In genomic region chr2:144057735-144058134, GRCm38 (mm10) we compare ENCODE assay signal across 21 mouse cellular contexts. TPM values are rescaled to one million over a fixed set of nuclear protein-coding genes. Genes with fewer than 3 reads are reported as not detected.
"Had no signal": no experiment of that assay in that cellular context is flagged by ENCODE, and none has a peak within 500 bp of the region (broad histone marks: within the 10 kb centered on the region; RNA-seq: fewer than 3 reads in every experiment).

No protein-coding gene starts in this region.

- H3K27ac ChIP-seq: lung, embryonic 15.5 days; macrophage; midbrain, embryonic 13.5 days; midbrain, embryonic 15.5 days; neural tube, embryonic 12.5 days; stomach, embryonic 15.5 days; stomach, postnatal 0 days had no signal

- H3K9ac ChIP-seq: lung, embryonic 15.5 days; midbrain, embryonic 13.5 days; midbrain, embryonic 15.5 days; neural tube, embryonic 12.5 days; stomach, embryonic 15.5 days had no signal

- DNase-seq: lung, adult 2 months; lung, postnatal 14 days; lung, postnatal 36 days; right cerebral cortex, postnatal 14 days; thymus, adult 2 months; thymus, postnatal 25 days; thymus, postnatal 4 days had no signal

- H3K4me1 ChIP-seq: lung, embryonic 15.5 days; midbrain, embryonic 13.5 days; midbrain, embryonic 15.5 days; neural tube, embryonic 12.5 days; stomach, embryonic 15.5 days had no signal

- H3K4me2 ChIP-seq: lung, embryonic 15.5 days; midbrain, embryonic 11.5 days; midbrain, embryonic 13.5 days; midbrain, embryonic 15.5 days; neural tube, embryonic 12.5 days; stomach, embryonic 15.5 days had no signal

- ATAC-seq: lung, postnatal 0 days; midbrain, embryonic 13.5 days; midbrain, embryonic 15.5 days had no signal

- H3K4me3 ChIP-seq: lung, embryonic 15.5 days; megakaryocyte, embryonic 14.5 days; midbrain, embryonic 13.5 days; midbrain, embryonic 15.5 days; neural tube, embryonic 12.5 days; stomach, embryonic 15.5 days had no signal

- H3K36me3 ChIP-seq: lung, embryonic 15.5 days; midbrain, embryonic 13.5 days; midbrain, embryonic 15.5 days; neural tube, embryonic 12.5 days; stomach, embryonic 15.5 days had no signal

- H3K27me3 ChIP-seq: lung, embryonic 15.5 days; midbrain, embryonic 13.5 days; midbrain, embryonic 15.5 days; neural tube, embryonic 12.5 days; stomach, embryonic 15.5 days had no signal

- H3K9me3 ChIP-seq: lung, embryonic 15.5 days; megakaryocyte, embryonic 14.5 days; midbrain, embryonic 13.5 days; midbrain, embryonic 15.5 days; neural tube, embryonic 12.5 days; stomach, embryonic 15.5 days had no signal

RNA-seq across cellular contexts. Expression of gene Banf2, which starts 24.9 kb away (rescaled TPM):
- polyA plus RNA-seq: lung, adult 2 months; lung, embryonic 15.5 days; lung, postnatal 0 days; macrophage; midbrain, embryonic 11.5 days; midbrain, embryonic 13.5 days; midbrain, embryonic 15.5 days; midbrain, postnatal 0 days; neural tube, embryonic 12.5 days; neural tube, embryonic 14.5 days; spleen, adult 2 months; stomach, postnatal 0 days; thymus, adult 2 months; urinary bladder, adult 2 months had no signal
